ENCODE assay signal across 31 mouse cellular contexts in the genomic region with DNA sequence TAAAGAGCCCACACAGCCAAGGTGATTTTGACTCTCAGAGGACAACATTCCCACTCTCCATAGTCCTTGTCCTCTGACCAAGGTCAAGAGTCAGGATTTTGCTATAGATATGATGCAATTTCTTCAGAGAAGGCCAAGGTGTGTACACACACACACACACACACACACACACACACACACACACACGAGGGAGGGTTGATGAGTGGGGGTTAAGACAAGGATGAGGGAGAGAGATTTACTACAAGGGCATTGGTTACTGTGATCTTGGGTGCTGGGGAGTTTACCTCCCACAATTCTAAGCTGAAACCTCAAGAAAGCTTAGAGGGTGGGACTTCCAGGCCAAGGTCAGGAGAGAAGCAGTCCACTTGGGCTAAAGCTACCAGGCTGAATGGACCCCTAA.
DNase-seq lines count a peak whose midpoint lies in the region; ATAC-seq and TF ChIP-seq lines count a peak whose summit lies in the region.
"Had no signal": no experiment of that assay in that cellular context is flagged by ENCODE, and none has a peak within 500 bp of the region (broad histone marks: within the 10 kb centered on the region; RNA-seq: fewer than 3 reads in every experiment).

No protein-coding gene starts in this region.

- WGBS in hindbrain, embryonic 12.5 days = 50% methylated on average over 1 of the region's 1 CpGs
- WGBS in hindbrain, embryonic 14.5 days = 36% methylated on average over 1 of the region's 1 CpGs
- 25% methylated on average over 1 of the region's 1 CpGs for whole genome bisulfite sequencing in neural tube, embryonic 13.5 days
- WGBS in lung, postnatal 0 days = 20% methylated on average over 1 of the region's 1 CpGs

- H3K4me1 ChIP-seq in hindbrain, embryonic 12.5 days = peaks cover 38% of the 10 kb centered on the region
- peaks cover 21% of the 10 kb centered on the region for H3K4me1 ChIP-seq in hindbrain, embryonic 14.5 days (replicated peaks; ENCODE audit: control insufficient read depth, insufficient read depth, low read length)
- H3K4me1 ChIP-seq in ES-E14 (ENCODE audit: control insufficient read depth in 2 of 2, insufficient read depth in 2 of 2, low read length in 2 of 2, poor library complexity in 1 of 2) = peaks cover 8 to 53% of the 10 kb centered on the region in 2 experiments
- H3K4me1 ChIP-seq in neural tube, embryonic 13.5 days (replicated peaks) = peaks cover 36% of the 10 kb centered on the region
- H3K4me1 ChIP-seq in lung, postnatal 0 days (ENCODE audit: insufficient read depth, low read depth, low read length) = no peaks in the 10 kb centered on the region
- H3K4me1 ChIP-seq: embryonic facial prominence, embryonic 12.5 days; limb, embryonic 13.5 days; stomach, embryonic 15.5 days had no signal

- no peak overlapping the region for H3K4me2 ChIP-seq in hindbrain, embryonic 12.5 days (replicated peaks)
- no peak overlapping the region for H3K4me2 ChIP-seq in hindbrain, embryonic 14.5 days (replicated peaks)
- H3K4me2 ChIP-seq in neural tube, embryonic 13.5 days = no peak overlapping the region
- no peak overlapping the region for H3K4me2 ChIP-seq in lung, postnatal 0 days (replicated peaks; ENCODE audit: low read depth, low read length)
- H3K4me2 ChIP-seq: embryonic facial prominence, embryonic 12.5 days; heart, embryonic 15.5 days; intestine, embryonic 15.5 days; limb, embryonic 13.5 days; liver, embryonic 11.5 days; stomach, embryonic 15.5 days had no signal

- no peak overlapping the region for H3K9ac ChIP-seq in hindbrain, embryonic 12.5 days
- no peak overlapping the region for H3K9ac ChIP-seq in hindbrain, embryonic 14.5 days
- no peak overlapping the region for H3K9ac ChIP-seq in ES-E14 (ENCODE audit: insufficient read depth, low read depth, low read length, poor library complexity, severe bottlenecking)
- H3K9ac ChIP-seq in neural tube, embryonic 13.5 days = no peak overlapping the region
- no peak overlapping the region for H3K9ac ChIP-seq in lung, postnatal 0 days (replicated peaks; ENCODE audit: low read depth)
- H3K9ac ChIP-seq: embryonic facial prominence, embryonic 12.5 days; heart, embryonic 15.5 days; intestine, embryonic 15.5 days; limb, embryonic 13.5 days; liver, postnatal 0 days; stomach, embryonic 15.5 days had no signal

- H3K9me3 ChIP-seq in hindbrain, embryonic 12.5 days (replicated peaks) = no peaks in the 10 kb centered on the region
- H3K9me3 ChIP-seq in hindbrain, embryonic 14.5 days (ENCODE audit: control insufficient read depth, low read length) = no peaks in the 10 kb centered on the region
- no peaks in the 10 kb centered on the region for H3K9me3 ChIP-seq in ES-E14 (ENCODE audit: control insufficient read depth, insufficient read depth, low read depth, low read length)
- no peaks in the 10 kb centered on the region for H3K9me3 ChIP-seq in neural tube, embryonic 13.5 days
- H3K9me3 ChIP-seq in lung, postnatal 0 days (ENCODE audit: low read length) = no peaks in the 10 kb centered on the region
- H3K9me3 ChIP-seq: embryonic facial prominence, embryonic 12.5 days; G1E; heart, embryonic 10.5 days; heart, embryonic 15.5 days; intestine, embryonic 15.5 days; limb, embryonic 13.5 days; stomach, embryonic 15.5 days had no signal

- TF ChIP-seq CTCF in lung, postnatal 0 days (IDR thresholded peaks at IDR 0.05) = no peak

- no peaks in the 10 kb centered on the region for H3K27me3 ChIP-seq in hindbrain, embryonic 12.5 days
- no peaks in the 10 kb centered on the region for H3K27me3 ChIP-seq in hindbrain, embryonic 14.5 days (ENCODE audit: control insufficient read depth, insufficient read depth, low read length)
- no peaks in the 10 kb centered on the region for H3K27me3 ChIP-seq in neural tube, embryonic 13.5 days
- no peaks in the 10 kb centered on the region for H3K27me3 ChIP-seq in lung, postnatal 0 days (replicated peaks; ENCODE audit: insufficient read depth, low read length)
- H3K27me3 ChIP-seq: embryonic facial prominence, embryonic 12.5 days; heart, embryonic 15.5 days; intestine, embryonic 15.5 days; limb, embryonic 13.5 days; stomach, embryonic 15.5 days had no signal

- in situ Hi-C loops in ES-E14 (cut with MboI; ENCODE audit: low sequenced_read_pairs in 2 of 2, unreplicated experiment in 2 of 2) = no loop called here

- DNase-seq in hindbrain, embryonic 14.5 days (ENCODE audit: low spot score) = no peak
- DNase-seq in ES-E14 (ENCODE audit: low read depth, low spot score) (peak; percentile 11), ZHBTc4 (ENCODE audit: low read depth, low spot score) (peak; percentile 11)
- DNase-seq in lung, postnatal 0 days (ENCODE audit: low spot score) = no peak
- DNase-seq in frontal cortex, postnatal 14 days (ENCODE audit: low spot score in 2 of 2) = no peak
- DNase-seq: adrenal gland, postnatal 25 days; B cell, adult 2 months; cerebellum, adult 11-12 months; cerebellum, adult 9-11 months; gastrocnemius, postnatal 25 days; heart, adult 11 months; kidney, adult 2 months; kidney, postnatal 36 days; liver, postnatal 0 days; lung, postnatal 4 days; right cerebral cortex, postnatal 14 days; thymus, postnatal 14 days had no signal

- H3K36me3 ChIP-seq in hindbrain, embryonic 12.5 days = no peaks in the 10 kb centered on the region
- H3K36me3 ChIP-seq in hindbrain, embryonic 14.5 days (replicated peaks; ENCODE audit: control insufficient read depth, insufficient read depth) = no peaks in the 10 kb centered on the region
- H3K36me3 ChIP-seq in ES-E14 (ENCODE audit: control insufficient read depth, insufficient read depth, low read length, poor library complexity, severe bottlenecking) = no peaks in the 10 kb centered on the region
- H3K36me3 ChIP-seq in neural tube, embryonic 13.5 days = no peaks in the 10 kb centered on the region
- H3K36me3 ChIP-seq in lung, postnatal 0 days (ENCODE audit: insufficient read depth, low read length) = no peaks in the 10 kb centered on the region
- H3K36me3 ChIP-seq: embryonic facial prominence, embryonic 12.5 days; G1E; heart, embryonic 10.5 days; heart, embryonic 15.5 days; intestine, embryonic 15.5 days; limb, embryonic 13.5 days; stomach, embryonic 15.5 days had no signal

- no peak for TF ChIP-seq EP300 in lung, postnatal 0 days (IDR thresholded peaks at IDR 0.05)

- peak overlapping the region; percentile 60; the same call in 1 of the 2 replicates for H3K27ac ChIP-seq in hindbrain, embryonic 12.5 days
- H3K27ac ChIP-seq in hindbrain, embryonic 14.5 days = no peak overlapping the region
- H3K27ac ChIP-seq in ES-E14 (ENCODE audit: insufficient read depth, low read depth, low read length, poor library complexity, severe bottlenecking) = no peak overlapping the region
- 0 out of 2 replicates have a peak overlapping the region, but pooled peaks have one; percentile 71 for H3K27ac ChIP-seq in neural tube, embryonic 13.5 days (replicated peaks)
- no peak overlapping the region for H3K27ac ChIP-seq in lung, postnatal 0 days (ENCODE audit: low read length)
- H3K27ac ChIP-seq: embryonic facial prominence, embryonic 12.5 days; heart, embryonic 10.5 days; heart, embryonic 15.5 days; hindbrain, postnatal 0 days; intestine, embryonic 15.5 days; layer of hippocampus, adult 2 months; left cerebral cortex, adult 2 months; limb, embryonic 13.5 days; stomach, embryonic 15.5 days had no signal

- H3K4me3 ChIP-seq in hindbrain, embryonic 12.5 days = no peak overlapping the region
- no peak overlapping the region for H3K4me3 ChIP-seq in hindbrain, embryonic 14.5 days (replicated peaks; ENCODE audit: low read length)
- H3K4me3 ChIP-seq in ES-E14 (ENCODE audit: insufficient read depth in 1 of 2, low read depth in 1 of 2, low read length in 2 of 2, poor library complexity in 1 of 2, severe bottlenecking in 1 of 2) = no peak overlapping the region
- H3K4me3 ChIP-seq in neural tube, embryonic 13.5 days = no peak overlapping the region
- H3K4me3 ChIP-seq in lung, postnatal 0 days (ENCODE audit: low read depth, low read length) = no peak overlapping the region
- H3K4me3 ChIP-seq: embryonic facial prominence, embryonic 12.5 days; heart, embryonic 10.5 days; heart, embryonic 15.5 days; intestine, embryonic 15.5 days; layer of hippocampus, adult 2 months; left cerebral cortex, adult 2 months; limb, embryonic 13.5 days; megakaryocyte, embryonic 14.5 days; stomach, embryonic 15.5 days had no signal

- ATAC-seq in hindbrain, embryonic 12.5 days (ENCODE audit: low FRiP score) = no peak
- ATAC-seq in hindbrain, embryonic 14.5 days (ENCODE audit: low FRiP score) = no peak; the same call in 1 of the 2 replicates
- ATAC-seq in neural tube, embryonic 13.5 days (ENCODE audit: low read depth) = no peak
- no peak for ATAC-seq in lung, postnatal 0 days
- ATAC-seq: intestine, embryonic 15.5 days; liver, postnatal 0 days had no signal

TF ChIP-seq in ES-E14, 5 proteins besides CTCF, POLR2A, EP300 and RAD21:
- TF ChIP-seq ZNF384 (IDR thresholded peaks at IDR 0.05; ENCODE audit: low read depth, low read length) (no peak), MAFK (IDR thresholded peaks at IDR 0.05; ENCODE audit: insufficient read depth, low read depth, low read length) (no peak), HCFC1 (IDR thresholded peaks at IDR 0.05; ENCODE audit: borderline replicate concordance, insufficient read depth, low read length) (no peak), CHD2 (IDR thresholded peaks at IDR 0.05; ENCODE audit: low read depth, low read length) (no peak), ZC3H11A (IDR thresholded peaks at IDR 0.05; ENCODE audit: borderline replicate concordance, low read depth, low read length) (no peak)

Comparison
In these comparisons a context has a peak if more than half of its experiments do, and no peak if none do; other contexts are left out.
1. H3K27ac ChIP-seq: peak in hindbrain, embryonic 12.5 days (single experiment) and neural tube, embryonic 13.5 days (single experiment); none in hindbrain, embryonic 14.5 days (single experiment), ES-E14 (single experiment) and lung, postnatal 0 days (single experiment).
2. DNase-seq: peak in ES-E14 (single experiment) and ZHBTc4 (single experiment); none in hindbrain, embryonic 14.5 days (single experiment), lung, postnatal 0 days (single experiment) and frontal cortex, postnatal 14 days (0 of 2).